Mouse (Mus musculus): ENCODE measurements at regions not wholly inside any gene's neighbourhood (a gene's known extent, or its start where the extent isn't known, plus 50 kb on each side); places are given as distances from the start of the nearest gene placed in this dataset.

GRCm38 (mm10) chr15:60617371-60617770 is 236.2 kb downstream of the Fam84b start:
- no peaks in the 10 kb centered on the region for H3K36me3 ChIP-seq (ENCODE audit: control insufficient read depth, insufficient read depth)
- H3K79me2 ChIP-seq (ENCODE audit: control insufficient read depth, insufficient read depth): no peaks in the 10 kb centered on the region
- TF ChIP-seq MYOG (IDR thresholded peaks at IDR 0.05; ENCODE audit: control insufficient read depth in 1 of 3, insufficient read depth in 1 of 3, insufficient read length in 2 of 3, low read depth in 2 of 3) (no peak), USF1 (IDR thresholded peaks at IDR 0.05; ENCODE audit: low read depth) (no peak), POLR2AphosphoS2 (IDR thresholded peaks at IDR 0.05; ENCODE audit: insufficient read length, low read depth) (no peak), MYOD1 (IDR thresholded peaks at IDR 0.05; ENCODE audit: control insufficient read depth in 1 of 3, insufficient read length in 2 of 3, low read depth in 2 of 3) (no peak), MAX (IDR thresholded peaks at IDR 0.05; ENCODE audit: low read depth) (no peak), POLR2A (IDR thresholded peaks at IDR 0.05; ENCODE audit: insufficient read length, low read depth) (no peak), SRF (IDR thresholded peaks at IDR 0.05; ENCODE audit: control insufficient read depth, insufficient read length, low read depth) (no peak), E2F4 (IDR thresholded peaks at IDR 0.05; ENCODE audit: insufficient read depth) (no peak), TCF12 (IDR thresholded peaks at IDR 0.05; ENCODE audit: insufficient read depth, poor library complexity, severe bottlenecking) (no peak), REST (IDR thresholded peaks at IDR 0.05; ENCODE audit: insufficient read depth, insufficient read length) (no peak), TCF3 (IDR thresholded peaks at IDR 0.05; ENCODE audit: insufficient read length, low read depth) (no peak), CEBPB (IDR thresholded peaks at IDR 0.05; ENCODE audit: insufficient read depth, poor library complexity, severe bottlenecking) (no peak)
- no peaks in the 10 kb centered on the region for H3K27me3 ChIP-seq (ENCODE audit: control insufficient read depth, insufficient read depth, insufficient read length)
- no peak overlapping the region for H3K4me3 ChIP-seq
- H3K4me2 ChIP-seq (ENCODE audit: low read depth): no peak overlapping the region
- no peak overlapping the region for H3ac ChIP-seq (ENCODE audit: control insufficient read depth, insufficient read length)

DNA sequence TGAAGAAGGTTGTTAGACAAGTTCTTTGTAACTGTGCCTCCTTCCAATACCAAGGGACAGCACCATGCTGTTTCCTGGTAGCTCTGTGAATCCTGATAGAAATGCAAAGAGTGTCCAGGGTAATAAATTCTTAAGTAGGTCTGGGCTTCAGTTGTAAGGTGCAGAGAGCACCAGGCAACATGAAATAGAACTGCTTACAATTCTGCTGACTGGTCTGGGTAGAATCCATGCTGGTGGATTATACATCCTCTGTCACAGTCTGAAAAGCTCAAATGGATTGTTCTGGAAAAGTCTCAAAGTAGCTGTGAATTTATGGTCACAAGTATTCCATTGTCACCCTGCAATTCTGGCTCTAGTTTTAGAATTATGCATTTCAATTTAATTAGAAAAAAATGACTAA is 251.7 kb downstream of the Fam84b start:
- Histone ChIP-seq H3K79me2 (ENCODE audit: control insufficient read depth, insufficient read depth) (no peaks in the 10 kb centered on the region), H3K36me3 (ENCODE audit: control insufficient read depth, insufficient read depth) (no peaks in the 10 kb centered on the region), H3ac (ENCODE audit: control insufficient read depth, insufficient read length) (no peak overlapping the region), H3K4me2 (ENCODE audit: low read depth) (no peak overlapping the region), H3K4me3 (no peak overlapping the region), H3K27me3 (ENCODE audit: control insufficient read depth, insufficient read depth, insufficient read length) (no peaks in the 10 kb centered on the region)
- TF ChIP-seq CEBPB (IDR thresholded peaks at IDR 0.05; ENCODE audit: insufficient read depth, poor library complexity, severe bottlenecking) (no peak), MYOD1 (IDR thresholded peaks at IDR 0.05; ENCODE audit: control insufficient read depth in 1 of 3, insufficient read length in 2 of 3, low read depth in 2 of 3) (no peak), MYOG (IDR thresholded peaks at IDR 0.05; ENCODE audit: control insufficient read depth in 1 of 3, insufficient read depth in 1 of 3, insufficient read length in 2 of 3, low read depth in 2 of 3) (no peak), TCF3 (IDR thresholded peaks at IDR 0.05; ENCODE audit: insufficient read length, low read depth) (no peak), MAX (IDR thresholded peaks at IDR 0.05; ENCODE audit: low read depth) (no peak), E2F4 (IDR thresholded peaks at IDR 0.05; ENCODE audit: insufficient read depth) (no peak), REST (IDR thresholded peaks at IDR 0.05; ENCODE audit: insufficient read depth, insufficient read length) (no peak), POLR2AphosphoS2 (IDR thresholded peaks at IDR 0.05; ENCODE audit: insufficient read length, low read depth) (no peak), USF1 (IDR thresholded peaks at IDR 0.05; ENCODE audit: low read depth) (no peak), SRF (IDR thresholded peaks at IDR 0.05; ENCODE audit: control insufficient read depth, insufficient read length, low read depth) (no peak), TCF12 (IDR thresholded peaks at IDR 0.05; ENCODE audit: insufficient read depth, poor library complexity, severe bottlenecking) (no peak), POLR2A (IDR thresholded peaks at IDR 0.05; ENCODE audit: insufficient read length, low read depth) (no peak)

DNA sequence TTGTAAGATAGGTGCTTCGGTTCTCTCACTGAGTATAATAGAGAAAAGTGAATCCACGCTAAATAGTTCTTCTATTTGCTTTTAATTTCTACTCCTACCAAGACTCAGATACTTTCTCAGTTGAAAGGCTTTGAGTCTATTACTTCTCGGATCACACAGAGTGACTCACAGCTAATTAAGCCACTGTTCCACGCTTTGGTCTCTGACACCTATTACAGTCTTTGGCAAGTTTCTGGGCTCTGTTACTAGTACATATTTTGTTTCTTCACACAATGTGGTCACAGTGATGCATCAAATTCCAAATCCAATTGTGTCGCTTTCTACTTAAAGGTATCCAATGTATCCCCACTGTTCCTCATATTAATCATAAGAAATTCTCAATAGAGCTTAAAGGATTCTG is 276.5 kb downstream of the Fam84b start:
- H3K36me3 ChIP-seq (ENCODE audit: control insufficient read depth, insufficient read depth): no peaks in the 10 kb centered on the region
- H3K4me2 ChIP-seq (ENCODE audit: low read depth): no peak overlapping the region
- no peaks in the 10 kb centered on the region for H3K79me2 ChIP-seq (ENCODE audit: control insufficient read depth, insufficient read depth)
- no peak overlapping the region for H3ac ChIP-seq (ENCODE audit: control insufficient read depth, insufficient read length)
- TF ChIP-seq CEBPB (IDR thresholded peaks at IDR 0.05; ENCODE audit: insufficient read depth, poor library complexity, severe bottlenecking): no peak
- TF ChIP-seq POLR2A (IDR thresholded peaks at IDR 0.05; ENCODE audit: insufficient read length, low read depth): no peak
- no peak for TF ChIP-seq MYOG (IDR thresholded peaks at IDR 0.05; ENCODE audit: control insufficient read depth in 1 of 3, insufficient read depth in 1 of 3, insufficient read length in 2 of 3, low read depth in 2 of 3)
- no peak for TF ChIP-seq REST (IDR thresholded peaks at IDR 0.05; ENCODE audit: insufficient read depth, insufficient read length)
- TF ChIP-seq USF1 (IDR thresholded peaks at IDR 0.05; ENCODE audit: low read depth): no peak
- TF ChIP-seq E2F4 (IDR thresholded peaks at IDR 0.05; ENCODE audit: insufficient read depth): no peak
- no peak for TF ChIP-seq POLR2AphosphoS2 (IDR thresholded peaks at IDR 0.05; ENCODE audit: insufficient read length, low read depth)
- no peak for TF ChIP-seq TCF12 (IDR thresholded peaks at IDR 0.05; ENCODE audit: insufficient read depth, poor library complexity, severe bottlenecking)
- TF ChIP-seq MAX (IDR thresholded peaks at IDR 0.05; ENCODE audit: low read depth): no peak
- TF ChIP-seq SRF (IDR thresholded peaks at IDR 0.05; ENCODE audit: control insufficient read depth, insufficient read length, low read depth): no peak
- no peak for TF ChIP-seq MYOD1 (IDR thresholded peaks at IDR 0.05; ENCODE audit: control insufficient read depth in 1 of 3, insufficient read length in 2 of 3, low read depth in 2 of 3)
- TF ChIP-seq TCF3 (IDR thresholded peaks at IDR 0.05; ENCODE audit: insufficient read length, low read depth): no peak
- no peak overlapping the region for H3K4me3 ChIP-seq
- H3K27me3 ChIP-seq (ENCODE audit: control insufficient read depth, insufficient read depth, insufficient read length): no peaks in the 10 kb centered on the region

- no peaks in the 10 kb centered on the region for H3K79me2 ChIP-seq (ENCODE audit: control insufficient read depth, insufficient read depth)
- no peak overlapping the region for H3K4me3 ChIP-seq
- TF ChIP-seq USF1 (IDR thresholded peaks at IDR 0.05; ENCODE audit: low read depth) (no peak), POLR2A (IDR thresholded peaks at IDR 0.05; ENCODE audit: insufficient read length, low read depth) (no peak), E2F4 (IDR thresholded peaks at IDR 0.05; ENCODE audit: insufficient read depth) (no peak), MAX (IDR thresholded peaks at IDR 0.05; ENCODE audit: low read depth) (no peak), SRF (IDR thresholded peaks at IDR 0.05; ENCODE audit: control insufficient read depth, insufficient read length, low read depth) (no peak), TCF3 (IDR thresholded peaks at IDR 0.05; ENCODE audit: insufficient read length, low read depth) (no peak), CEBPB (IDR thresholded peaks at IDR 0.05; ENCODE audit: insufficient read depth, poor library complexity, severe bottlenecking) (no peak), REST (IDR thresholded peaks at IDR 0.05; ENCODE audit: insufficient read depth, insufficient read length) (no peak)
- no peaks in the 10 kb centered on the region for H3K27me3 ChIP-seq (ENCODE audit: control insufficient read depth, insufficient read depth, insufficient read length)
- no peak overlapping the region for H3ac ChIP-seq (ENCODE audit: control insufficient read depth, insufficient read length)
- H3K36me3 ChIP-seq (ENCODE audit: control insufficient read depth, insufficient read depth): no peaks in the 10 kb centered on the region
- no peak overlapping the region for H3K4me2 ChIP-seq (ENCODE audit: low read depth)
Observed at GRCm38 (mm10) chr15:60566267-60566666, 287.3 kb downstream of the Fam84b start.

All from myocyte (in vitro differentiated cells).